Mouse (Mus musculus) limb, embryonic 12.5 days (tissue): Measurements from ENCODE around the gene Vps9d1. TPM values are rescaled to one million over a fixed set of nuclear protein-coding genes. Genes with fewer than 3 reads are reported as not detected.
"Not testable (repeated sequence)": the region's sequence is repeated elsewhere in the genome, so short reads cannot be mapped to it uniquely, and the experiment has no call there.

Source experiments
- ATAC-seq: fragments of 200-750 bp; cut with Nextera tagmentation; 2 replicates; pipeline ENCODE4 v1.8.0; 2017; ENCODE audit warnings: low read depth, moderate TSS enrichment; ENCODE audit not compliant: insufficient number of reproducible peaks, insufficient read depth, low FRiP score, low TSS enrichment
- H3K27ac ChIP-seq: fragments of 300-500 bp; sonication (generic); 2 replicates; pipeline ENCODE4 v1.5.1; 2016; ENCODE audit warnings: mild to moderate bottlenecking, moderate library complexity
- H3K27me3 ChIP-seq: fragments of 300-500 bp; sonication (generic); 2 replicates; pipeline ENCODE4 v1.6.1; 2016; ENCODE audit warnings: mild to moderate bottlenecking, moderate library complexity
- H3K36me3 ChIP-seq: fragments of 300-500 bp; sonication (generic); 2 replicates; pipeline ENCODE4 v1.6.1; 2016; ENCODE audit warnings: mild to moderate bottlenecking, moderate library complexity
- H3K4me1 ChIP-seq: fragments of 300-500 bp; sonication (generic); replicated peaks from 2 replicates; pipeline ENCODE4 v1.6.1; 2016
- H3K4me2 ChIP-seq: fragments of 300-500 bp; sonication (generic); 2 replicates; pipeline ENCODE4 v1.6.1; 2016; ENCODE audit warnings: mild to moderate bottlenecking, moderate library complexity
- H3K4me3 ChIP-seq: fragments of 300-500 bp; sonication (generic); replicated peaks from 2 replicates; pipeline ENCODE4 v1.5.1; 2016; ENCODE audit warnings: mild to moderate bottlenecking
- H3K9ac ChIP-seq: fragments of 300-500 bp; sonication (generic); replicated peaks from 2 replicates; pipeline ENCODE4 v1.6.1; 2016; ENCODE audit warnings: mild to moderate bottlenecking, moderate library complexity
- H3K9me3 ChIP-seq: fragments of 300-500 bp; sonication (generic); 2 replicates; pipeline ENCODE4 v1.6.1; 2016; ENCODE audit warnings: mild to moderate bottlenecking, moderate library complexity
- WGBS: fragments of 180-500 bp; shearing (Covaris S2); methylation state at CpG from one replicate; pipeline ENCODE4 v1.1.7; 2016; 5-methylcytosine and 5-hydroxymethylcytosine counted together
- polyA plus RNA-seq: library from polyadenylated mRNA; unstranded; fragments of >200 nt; fragmentation: Nextera tagmentation; extraction: Ambion mirVana; gene quantifications from 2 replicates; pipeline ENCODE4 v1.2.1, GENCODE M21; 2016

The Vps9d1 gene
- polyA plus RNA-seq, 1 experiment from 2014 or later = 34.0 TPM

- 87% methylated on average over 13 of the region's 13 CpGs for WGBS
- ATAC-seq = no peak
Measured at GRCm38 (mm10) chr8:123280302-123281094, 26.4 kb upstream of the Vps9d1 start.

GRCm38 (mm10) chr8:123279828-123280227, 25.7 kb upstream of the Vps9d1 start:
- 97% methylated on average over 4 of the region's 4 CpGs for WGBS

More at GRCm38 (mm10) chr8:123280302-123281094, 26.4 kb upstream of the Vps9d1 start:
- H3K4me2 ChIP-seq = no peak overlapping the region
- no peak overlapping the region for H3K9ac ChIP-seq
- H3K4me1 ChIP-seq = no peaks in the 10 kb centered on the region
- no peak overlapping the region for H3K4me3 ChIP-seq
- no peaks in the 10 kb centered on the region for H3K9me3 ChIP-seq
- no peak overlapping the region for H3K27ac ChIP-seq
- H3K36me3 ChIP-seq = peaks cover 37% of the 10 kb centered on the region
- no peaks in the 10 kb centered on the region for H3K27me3 ChIP-seq

GRCm38 (mm10) chr8:123278445-123278844, 24.3 kb upstream of the Vps9d1 start:
- WGBS = 81% methylated on average over 7 of the region's 7 CpGs
- Histone ChIP-seq H3K9ac (no peak overlapping the region), H3K27ac (no peak overlapping the region), H3K36me3 (peaks cover 50% of the 10 kb centered on the region), H3K9me3 (no peaks in the 10 kb centered on the region), H3K4me1 (no peaks in the 10 kb centered on the region), H3K4me2 (no peak overlapping the region), H3K27me3 (no peaks in the 10 kb centered on the region), H3K4me3 (no peak overlapping the region)
- ATAC-seq = no peak

More at GRCm38 (mm10) chr8:123279828-123280227, 25.7 kb upstream of the Vps9d1 start:
- no peaks in the 10 kb centered on the region for H3K4me1 ChIP-seq
- no peaks in the 10 kb centered on the region for H3K9me3 ChIP-seq
- no peak overlapping the region for H3K4me3 ChIP-seq
- no peak overlapping the region for H3K9ac ChIP-seq
- no peak overlapping the region for H3K27ac ChIP-seq
- H3K4me2 ChIP-seq = no peak overlapping the region
- no peaks in the 10 kb centered on the region for H3K27me3 ChIP-seq
- peaks cover 43% of the 10 kb centered on the region for H3K36me3 ChIP-seq
- no peak for ATAC-seq

- no peak overlapping the region for H3K4me3 ChIP-seq
- no peak overlapping the region for H3K4me2 ChIP-seq
- H3K9me3 ChIP-seq = no peaks in the 10 kb centered on the region
- H3K27me3 ChIP-seq = no peaks in the 10 kb centered on the region
- 94% methylated on average over 12 of the region's 12 CpGs for WGBS
- ATAC-seq = no peak
- no peaks in the 10 kb centered on the region for H3K4me1 ChIP-seq
- no peak overlapping the region for H3K9ac ChIP-seq
- H3K36me3 ChIP-seq = peaks cover 53% of the 10 kb centered on the region
- no peak overlapping the region for H3K27ac ChIP-seq
Measured at GRCm38 (mm10) chr8:123275096-123275495, 20.9 kb upstream of the Vps9d1 start.

GRCm38 (mm10) chr8:123274447-123274846, 20.3 kb upstream of the Vps9d1 start:
- H3K9me3 ChIP-seq = no peaks in the 10 kb centered on the region
- no peaks in the 10 kb centered on the region for H3K4me1 ChIP-seq
- H3K4me3 ChIP-seq = no peak overlapping the region
- H3K9ac ChIP-seq = no peak overlapping the region
- H3K36me3 ChIP-seq = peaks cover 55% of the 10 kb centered on the region
- H3K27ac ChIP-seq = no peak overlapping the region
- H3K27me3 ChIP-seq = no peaks in the 10 kb centered on the region
- H3K4me2 ChIP-seq = no peak overlapping the region
- 88% methylated on average over 5 of the region's 5 CpGs for WGBS
- no peak for ATAC-seq

GRCm38 (mm10) chr8:123271901-123272300, 17.8 kb upstream of the Vps9d1 start:
- H3K27me3 ChIP-seq = no peaks in the 10 kb centered on the region
- peaks cover 72% of the 10 kb centered on the region for H3K36me3 ChIP-seq
- no peaks in the 10 kb centered on the region for H3K9me3 ChIP-seq
- no peak overlapping the region for H3K27ac ChIP-seq
- ATAC-seq = 0 out of 2 replicates have a peak, but pooled peaks have one; percentile 21
- no peak overlapping the region for H3K4me3 ChIP-seq
- 80% methylated on average over 4 of the region's 4 CpGs for WGBS
- no peak overlapping the region for H3K4me2 ChIP-seq
- no peaks in the 10 kb centered on the region for H3K4me1 ChIP-seq
- H3K9ac ChIP-seq = no peak overlapping the region

- Histone ChIP-seq H3K27me3 (no peaks in the 10 kb centered on the region), H3K27ac (no peak overlapping the region), H3K9me3 (no peaks in the 10 kb centered on the region), H3K9ac (no peak overlapping the region), H3K4me2 (no peak overlapping the region), H3K4me3 (no peak overlapping the region), H3K36me3 (peaks cover 79% of the 10 kb centered on the region), H3K4me1 (no peaks in the 10 kb centered on the region)
- 90% methylated on average over 10 of the region's 10 CpGs for WGBS
- no peak for ATAC-seq
Measured at GRCm38 (mm10) chr8:123271147-123271546, 17.0 kb upstream of the Vps9d1 start.

GRCm38 (mm10) chr8:123267926-123268656, 13.9 kb upstream of the Vps9d1 start:
- H3K36me3 ChIP-seq = peaks cover 87% of the 10 kb centered on the region
- WGBS = 76% methylated on average over 14 of the region's 14 CpGs
- ATAC-seq = no peak
- no peak overlapping the region for H3K27ac ChIP-seq
- H3K9ac ChIP-seq = no peak overlapping the region
- H3K4me3 ChIP-seq = no peak overlapping the region
- H3K27me3 ChIP-seq = no peaks in the 10 kb centered on the region
- no peaks in the 10 kb centered on the region for H3K9me3 ChIP-seq
- H3K4me1 ChIP-seq = no peaks in the 10 kb centered on the region
- no peak overlapping the region for H3K4me2 ChIP-seq

GRCm38 (mm10) chr8:123257593-123257992, 3.4 kb upstream of the Vps9d1 start:
- H3K4me3 ChIP-seq, ATAC-seq, H3K9ac ChIP-seq, H3K27me3 ChIP-seq, H3K4me2 ChIP-seq, H3K27ac ChIP-seq, H3K9me3 ChIP-seq: not testable (repeated sequence)
- peaks cover 62% of the 10 kb centered on the region for H3K36me3 ChIP-seq
- 86% methylated on average over 8 of the region's 8 CpGs for WGBS
- H3K4me1 ChIP-seq = peaks cover 21% of the 10 kb centered on the region

- WGBS = 87% methylated on average over 3 of the region's 3 CpGs
- Histone ChIP-seq H3K27me3 (no peaks in the 10 kb centered on the region), H3K36me3 (peaks cover 58% of the 10 kb centered on the region), H3K4me2 (no peak overlapping the region), H3K9me3 (no peaks in the 10 kb centered on the region), H3K27ac (no peak overlapping the region), H3K4me3 (no peak overlapping the region), H3K4me1 (peaks cover 24% of the 10 kb centered on the region), H3K9ac (no peak overlapping the region)
- ATAC-seq = no peak
Measured at GRCm38 (mm10) chr8:123257114-123257513, 3.0 kb upstream of the Vps9d1 start.

GRCm38 (mm10) chr8:123255170-123255569, 1.0 kb upstream of the Vps9d1 start:
- no peak for ATAC-seq
- Histone ChIP-seq H3K4me2 (peak overlapping the region; percentile 95), H3K27me3 (no peaks in the 10 kb centered on the region), H3K9ac (peak overlapping the region; percentile 95), H3K4me3 (peak overlapping the region; percentile 96), H3K36me3 (peaks cover 63% of the 10 kb centered on the region), H3K27ac (no peak overlapping the region), H3K4me1 (peaks cover 24% of the 10 kb centered on the region), H3K9me3 (no peaks in the 10 kb centered on the region)
- 65% methylated on average over 6 of the region's 6 CpGs for WGBS
